Mouse (Mus musculus) granulocyte monocyte progenitor cell, adult 5-6 weeks (primary cell): Measurements from ENCODE around the gene Cep85l. TPM values are rescaled to one million over a fixed set of nuclear protein-coding genes. Genes with fewer than 3 reads are reported as not detected.

Source experiments
- ATAC-seq: replicated peaks from 2 replicates; pipeline ENCODE4 v1.8.0; 2016; ENCODE audit warnings: mild to moderate bottlenecking, moderate TSS enrichment, inconsistent platforms; ENCODE audit not compliant: poor library complexity, severe bottlenecking
- total RNA-seq, 2 experiments: library from RNA; stranded (forward) in 1 of 2; stranded (reverse) in 1 of 2; fragments of 200-712, 200-1000 nt in 1 of 2; fragments of >200 nt in 1 of 2; fragmentation: Nextera tagmentation in 1 of 2; gene quantifications; 2 replicates each; pipeline ENCODE4 v1.2.3; 2014 to 2017

Gene Cep85l
- total RNA-seq (2014; fragmentation: Nextera tagmentation): 34.6 and 35.7 TPM in 2 replicates
- total RNA-seq (2017): 39.8 and 44.6 TPM in 2 replicates

GRCm38 (mm10) chr10:53379709-53380106 is at the start of gene Cep85l:
Gene Cep85l (minus strand): TSS chr10:53379947.
- peak; percentile 77 for ATAC-seq

- peak; percentile 55; the same call in 1 of the 2 replicates for ATAC-seq
Measured at GRCm38 (mm10) chr10:53428695-53429447, 49.1 kb upstream of the Cep85l start.

DNA sequence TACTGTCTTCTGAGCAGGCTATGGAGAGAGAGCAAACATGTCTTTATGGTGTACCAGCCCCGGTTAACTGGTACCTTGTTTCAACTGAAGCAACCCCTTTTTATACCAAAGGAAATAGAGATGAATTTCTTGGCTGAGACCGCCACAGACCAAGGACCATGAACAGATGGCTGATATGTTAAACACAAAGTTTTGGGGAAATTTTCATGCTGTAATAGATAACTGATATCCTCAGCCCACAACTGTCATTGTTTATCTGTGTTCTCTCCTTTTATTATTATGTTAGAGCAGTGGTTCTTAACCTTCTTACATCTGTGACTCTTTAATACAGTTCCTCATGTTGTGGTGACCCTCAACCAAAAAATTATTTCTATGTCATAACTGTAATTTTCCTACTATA is 46.8 kb upstream of the Cep85l start:
- no peak for ATAC-seq

GRCm38 (mm10) chr10:53423091-53423490 is 43.3 kb upstream of the Cep85l start:
- ATAC-seq: no peak

- no peak for ATAC-seq
Measured at GRCm38 (mm10) chr10:53422206-53422605, 42.5 kb upstream of the Cep85l start.

DNA sequence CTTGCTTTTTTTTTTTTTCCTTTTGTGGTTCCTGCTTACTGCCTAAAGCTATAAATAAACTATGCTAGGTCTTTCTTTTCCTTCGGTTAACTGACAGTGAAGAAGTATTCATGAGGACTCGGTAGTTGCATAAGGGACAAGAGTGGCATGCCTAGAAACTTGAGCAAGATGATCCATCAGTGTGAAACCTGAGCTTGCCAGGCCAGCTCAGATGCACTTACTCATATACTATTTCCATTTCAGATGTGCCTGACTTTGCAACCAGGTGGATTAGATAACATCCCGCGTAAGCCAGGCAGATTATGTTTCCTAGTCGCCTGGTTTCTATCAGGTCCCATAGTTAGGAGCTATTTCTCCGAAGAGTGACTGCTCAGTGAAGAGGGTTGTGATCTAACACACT is 41.9 kb upstream of the Cep85l start:
- ATAC-seq: peak; percentile 84

DNA sequence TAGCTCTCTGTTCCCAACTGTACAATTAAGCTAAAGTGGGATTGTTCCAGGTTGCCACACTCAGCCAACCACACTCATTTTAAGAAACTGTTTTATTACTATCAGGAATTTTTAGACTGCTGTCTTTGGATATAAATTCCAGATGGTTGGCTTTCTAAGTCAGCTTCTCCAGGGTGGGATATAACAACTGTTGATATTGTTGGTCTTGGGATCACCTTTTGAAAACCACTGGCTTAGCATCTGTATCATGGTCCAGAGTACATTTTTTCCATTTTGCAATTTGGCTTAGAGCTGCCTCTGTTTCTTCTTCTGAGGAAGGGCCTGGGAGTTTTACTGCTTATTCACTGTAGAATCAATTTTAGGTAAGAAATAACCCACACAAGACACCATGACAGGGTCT is 40.3 kb upstream of the Cep85l start:
- ATAC-seq: no peak

GRCm38 (mm10) chr10:53419139-53419935 is 39.6 kb upstream of the Cep85l start:
- ATAC-seq: 0 out of 2 replicates have a peak, but pooled peaks have one; percentile 26

- no peak for ATAC-seq
Measured at GRCm38 (mm10) chr10:53417015-53417414, 37.3 kb upstream of the Cep85l start.

DNA sequence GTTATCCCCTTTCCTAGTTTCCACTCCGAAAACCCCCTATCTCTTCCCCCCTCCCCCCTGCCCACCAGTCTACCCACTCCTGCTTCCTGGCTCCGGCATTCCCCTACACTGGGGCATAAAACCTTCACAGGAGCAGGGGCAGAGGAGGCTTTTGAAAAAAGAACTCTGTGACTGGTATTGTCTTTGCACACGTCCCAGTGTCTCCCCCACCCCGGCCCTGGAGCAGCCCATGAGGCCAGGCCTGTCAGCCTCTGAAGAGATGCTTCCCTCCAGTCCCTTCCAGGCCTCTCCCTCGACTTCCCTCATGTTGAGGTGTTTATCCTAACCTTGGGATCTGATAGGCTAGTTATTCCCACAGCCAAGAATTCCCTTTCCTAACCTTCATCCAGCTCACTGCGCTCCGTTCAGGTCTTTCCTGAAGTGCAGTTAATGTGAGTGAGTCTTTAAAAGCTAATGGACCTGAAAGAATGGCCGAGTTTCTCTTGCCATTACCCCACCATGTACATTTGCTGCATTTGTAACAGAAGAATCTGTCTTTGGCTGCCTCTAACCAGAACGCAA is 36.5 kb upstream of the Cep85l start:
- no peak for ATAC-seq

DNA sequence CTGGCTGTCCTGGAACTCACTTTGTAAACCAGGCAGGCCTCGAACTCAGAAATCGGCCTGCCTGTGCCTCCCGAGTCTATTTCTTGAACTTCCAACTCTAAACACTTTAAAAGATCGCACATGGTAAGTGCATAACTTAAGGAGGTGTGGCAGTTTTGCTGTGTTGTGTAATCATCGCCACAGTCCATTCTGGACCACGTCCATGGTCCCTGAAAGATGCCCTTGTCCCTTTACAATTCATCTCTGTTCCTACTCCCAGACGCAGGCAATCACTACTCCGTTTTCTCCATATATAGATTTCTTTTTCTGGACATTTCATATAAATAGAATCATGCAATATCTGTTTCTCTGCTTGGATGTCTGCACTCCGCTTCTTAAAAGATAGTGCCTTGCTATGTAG is 35.5 kb upstream of the Cep85l start:
- 0 out of 2 replicates have a peak, but pooled peaks have one; percentile 22 for ATAC-seq

GRCm38 (mm10) chr10:53414092-53415085 is 34.6 kb upstream of the Cep85l start:
- peak; percentile 63 for ATAC-seq

- no peak for ATAC-seq
Measured at GRCm38 (mm10) chr10:53412936-53413335, 33.2 kb upstream of the Cep85l start.

GRCm38 (mm10) chr10:53412165-53412564 is 32.4 kb upstream of the Cep85l start:
- ATAC-seq: peak; percentile 44

DNA sequence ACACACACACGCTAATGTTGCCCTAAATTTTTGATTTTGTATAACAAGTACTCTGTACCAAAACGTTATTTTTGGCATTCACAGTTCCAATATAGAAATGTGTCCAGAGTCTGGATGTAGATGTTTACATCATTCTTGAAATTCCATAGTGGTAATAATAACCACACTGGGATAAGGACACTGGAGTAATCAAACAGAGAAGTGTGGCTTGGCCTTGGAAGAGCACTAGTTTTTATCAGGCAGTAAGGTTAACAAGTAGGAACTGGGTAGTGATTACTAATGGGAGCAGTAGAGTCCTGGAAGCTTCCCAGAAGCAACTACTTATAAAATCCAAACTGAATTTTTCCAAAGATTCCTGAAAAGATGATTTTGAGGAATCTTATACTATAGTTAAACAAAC is 31.1 kb upstream of the Cep85l start:
- ATAC-seq: no peak

DNA sequence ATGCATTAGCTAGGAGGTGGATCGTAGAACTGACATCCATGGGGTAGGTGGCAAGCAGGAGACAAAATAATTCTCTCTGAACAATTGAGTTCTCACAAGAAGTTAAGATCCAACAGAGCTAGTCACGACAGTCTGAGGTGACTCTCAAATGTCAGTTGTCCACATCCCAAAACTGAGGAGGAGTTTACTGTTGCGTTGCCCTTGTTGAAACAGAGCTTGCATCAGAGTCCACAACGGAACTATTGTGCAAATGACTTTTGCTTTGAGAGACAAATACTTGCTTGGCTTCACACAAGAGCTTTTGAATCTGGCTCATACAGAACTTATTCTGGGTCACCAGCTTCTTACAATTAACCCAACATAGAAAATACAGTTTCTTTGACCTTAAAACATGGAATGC is 27.7 kb upstream of the Cep85l start:
- ATAC-seq: peak; percentile 88

- ATAC-seq: peak; percentile 45
Measured at GRCm38 (mm10) chr10:53406845-53407244, 27.1 kb upstream of the Cep85l start.

DNA sequence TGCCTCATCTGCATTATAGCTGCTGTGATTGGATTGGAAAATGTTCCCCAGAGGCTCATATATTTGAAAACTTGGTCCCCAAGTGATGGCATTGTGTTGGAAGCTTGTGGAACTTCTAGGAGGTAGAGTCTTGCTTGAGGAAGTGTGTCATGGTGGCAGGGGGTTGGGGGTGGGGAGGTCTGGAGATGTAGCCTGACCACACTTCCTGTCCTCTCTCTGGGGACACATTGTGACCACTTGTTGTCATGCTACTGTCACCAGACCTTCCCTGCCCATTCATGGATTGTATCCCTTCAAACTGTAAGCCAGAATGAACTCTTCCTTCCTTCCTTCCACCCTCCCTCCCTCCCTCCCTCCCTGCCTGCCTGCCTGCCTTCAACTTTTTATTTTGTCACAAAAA is 22.5 kb upstream of the Cep85l start:
- ATAC-seq: peak; percentile 20; the same call in 1 of the 2 replicates

GRCm38 (mm10) chr10:53399053-53399452 is 19.3 kb upstream of the Cep85l start:
- ATAC-seq: no peak

- ATAC-seq: peak; percentile 82
Measured at GRCm38 (mm10) chr10:53398540-53398902, 18.8 kb upstream of the Cep85l start.
